Mouse (Mus musculus) forebrain, postnatal 0 days (tissue): Measurements from ENCODE around the gene Myl7. TPM values are rescaled to one million over a fixed set of nuclear protein-coding genes. Genes with fewer than 3 reads are reported as not detected.

Experiments
- ATAC-seq: fragments of 200-750 bp; cut with Nextera tagmentation; 2 replicates; pipeline ENCODE4 v1.8.0; 2017; ENCODE audit warnings: mild to moderate bottlenecking, moderate library complexity
- DNase-seq: peaks from one replicate; pipeline ENCODE4 v3.0.0-alpha.2; 2015
- H3K27ac ChIP-seq: fragments of 300-500 bp; sonication (generic); 2 replicates; pipeline ENCODE4 v1.5.1; 2014; ENCODE audit warnings: low read depth, mild to moderate bottlenecking, antibody characterized with exemption, low read length, moderate library complexity, mixed read lengths
- H3K27me3 ChIP-seq: fragments of 300-500 bp; sonication (generic); 2 replicates; pipeline ENCODE4 v1.6.1; 2014; ENCODE audit warnings: mild to moderate bottlenecking, low read length, mixed read lengths; ENCODE audit not compliant: insufficient read depth
- H3K36me3 ChIP-seq: fragments of 300-500 bp; sonication (generic); 2 replicates; pipeline ENCODE4 v1.6.1; 2014; ENCODE audit warnings: mild to moderate bottlenecking, moderate library complexity; ENCODE audit not compliant: insufficient read depth
- H3K4me1 ChIP-seq: fragments of 300-500 bp; sonication (generic); 2 replicates; pipeline ENCODE4 v1.6.1; 2014; ENCODE audit warnings: antibody characterized with exemption; ENCODE audit not compliant: insufficient read depth
- H3K4me2 ChIP-seq: fragments of 300-500 bp; sonication (generic); 2 replicates; pipeline ENCODE4 v1.6.1; 2014; ENCODE audit warnings: low read depth, mild to moderate bottlenecking, moderate library complexity
- H3K4me3 ChIP-seq: fragments of 300-500 bp; sonication (generic); 2 replicates; pipeline ENCODE4 v1.5.1; 2014; ENCODE audit warnings: low read depth, low read length, mixed read lengths
- H3K9ac ChIP-seq: fragments of 300-500 bp; sonication (generic); 2 replicates; pipeline ENCODE4 v1.6.1; 2014; ENCODE audit warnings: mild to moderate bottlenecking
- H3K9me3 ChIP-seq: fragments of 300-500 bp; sonication (generic); 2 replicates; pipeline ENCODE4 v1.6.1; 2016; ENCODE audit warnings: low read length
- CTCF ChIP-seq: sonication (generic); IDR thresholded peaks from 2 replicates; pipeline ENCODE4 v1.5.1; 2016; ENCODE audit warnings: antibody characterized with exemption, control low read depth, low read depth
- WGBS: fragments of 180-500 bp; shearing (Covaris S2); extraction: QIAGEN DNeasy Blood & Tissue Kit; methylation state at CpG from one replicate; pipeline ENCODE4 v1.1.7; 2014; 5-methylcytosine and 5-hydroxymethylcytosine counted together
- polyA plus RNA-seq: library from polyadenylated mRNA; unstranded; fragments of >200 nt; fragmentation: Nextera tagmentation; extraction: Ambion mirVana; gene quantifications from 2 replicates; pipeline ENCODE4 v1.2.1, GENCODE M21; 2015
- total RNA-seq: library from RNA; depleted of rRNA; stranded (reverse); fragments of >200 nt; gene quantifications from 2 replicates; pipeline ENCODE4 v1.2.3, GENCODE M21; 2014; rRNA removed

The Myl7 gene
- total and polyA plus RNA-seq, 2 experiments from 2014 or later: not detected

- H3K9me3 ChIP-seq: no peaks in the 10 kb centered on the region
- H3K36me3 ChIP-seq: no peaks in the 10 kb centered on the region
- no peak overlapping the region for H3K4me3 ChIP-seq
- no peak overlapping the region for H3K4me2 ChIP-seq
- peaks cover 8% of the 10 kb centered on the region; the same call in 1 of the 2 replicates for H3K4me1 ChIP-seq
- H3K9ac ChIP-seq: no peak overlapping the region
- no peak for DNase-seq
- WGBS: 67% methylated on average over 5 of the region's 5 CpGs
- TF ChIP-seq CTCF: no peak
- H3K27ac ChIP-seq: no peak overlapping the region
- ATAC-seq: no peak
- H3K27me3 ChIP-seq: no peaks in the 10 kb centered on the region
Measured at GRCm38 (mm10) chr11:5850452-5850851, 48.1 kb downstream of the Myl7 start.

- Histone ChIP-seq H3K27me3 (no peaks in the 10 kb centered on the region), H3K9me3 (no peaks in the 10 kb centered on the region), H3K4me3 (no peak overlapping the region), H3K4me2 (no peak overlapping the region), H3K27ac (peak overlapping the region; percentile 23; the same call in 1 of the 2 replicates), H3K4me1 (peaks cover 8% of the 10 kb centered on the region; the same call in 1 of the 2 replicates), H3K9ac (no peak overlapping the region), H3K36me3 (no peaks in the 10 kb centered on the region)
- TF ChIP-seq CTCF: no peak
- 36% methylated on average over 2 of the region's 2 CpGs for WGBS
- ATAC-seq (no peak), DNase-seq (no peak)
Measured at GRCm38 (mm10) chr11:5849316-5849715, 49.3 kb downstream of the Myl7 start.

GRCm38 (mm10) chr11:5848741-5849140, 49.8 kb downstream of the Myl7 start:
- Histone ChIP-seq H3K4me1 (peaks cover 8% of the 10 kb centered on the region; the same call in 1 of the 2 replicates), H3K4me2 (no peak overlapping the region), H3K27ac (peak overlapping the region; percentile 23; the same call in 1 of the 2 replicates), H3K27me3 (no peaks in the 10 kb centered on the region), H3K9ac (no peak overlapping the region), H3K4me3 (no peak overlapping the region), H3K36me3 (no peaks in the 10 kb centered on the region), H3K9me3 (no peaks in the 10 kb centered on the region)
- no peak for TF ChIP-seq CTCF
- 16% methylated on average over 6 of the region's 6 CpGs for WGBS
- peak; percentile 81 for DNase-seq
- ATAC-seq: peak; percentile 95

GRCm38 (mm10) chr11:5846639-5847345, 51.8 kb downstream of the Myl7 start:
- DNase-seq: no peak
- Histone ChIP-seq H3K4me1 (peaks cover 8% of the 10 kb centered on the region; the same call in 1 of the 2 replicates), H3K9ac (no peak overlapping the region), H3K4me2 (no peak overlapping the region), H3K36me3 (no peaks in the 10 kb centered on the region), H3K9me3 (no peaks in the 10 kb centered on the region), H3K4me3 (no peak overlapping the region), H3K27ac (no peak overlapping the region), H3K27me3 (no peaks in the 10 kb centered on the region)
- 78% methylated on average over 7 of the region's 7 CpGs for WGBS
- ATAC-seq: no peak
- no peak for TF ChIP-seq CTCF

Other genes starting within 250 kb of the Myl7 start
- gene Mrps24, start 183.1 kb downstream of the Myl7 start, total RNA-seq: 83.9 and 90.7 TPM in 2 replicates
- gene Mrps24, start 183.1 kb downstream of the Myl7 start, polyA plus RNA-seq: 226 and 284 TPM in 2 replicates
- 39.6 and 48.1 TPM in 2 replicates for gene Urgcp, start 136.4 kb downstream of the Myl7 start, total RNA-seq
- gene Urgcp, start 136.4 kb downstream of the Myl7 start, polyA plus RNA-seq: 28.4 and 33.4 TPM in 2 replicates
- gene Dbnl, start 110.3 kb downstream of the Myl7 start, total RNA-seq: 72.6 and 77.8 TPM in 2 replicates
- 101 and 130 TPM in 2 replicates for gene Dbnl, start 110.3 kb downstream of the Myl7 start, polyA plus RNA-seq
- 0.38 and 3.5 TPM in 2 replicates for gene Pgam2, start 95.0 kb downstream of the Myl7 start, total RNA-seq
- gene Pgam2, start 95.0 kb downstream of the Myl7 start, polyA plus RNA-seq: 3.3 and 3.5 TPM in 2 replicates
- gene Polm, start 60.8 kb downstream of the Myl7 start, total RNA-seq: 7.5 and 9.7 TPM in 2 replicates
- 4.6 and 6.0 TPM in 2 replicates for gene Polm, start 60.8 kb downstream of the Myl7 start, polyA plus RNA-seq
- gene Aebp1, start 36.8 kb downstream of the Myl7 start, total RNA-seq: 9.8 and 14.9 TPM in 2 replicates
- 15.9 and 19.8 TPM in 2 replicates for gene Aebp1, start 36.8 kb downstream of the Myl7 start, polyA plus RNA-seq
- 20.4 and 29.0 TPM in 2 replicates for gene Pold2, start 20.5 kb downstream of the Myl7 start, total RNA-seq
- 48.0 and 51.3 TPM in 2 replicates for gene Pold2, start 20.5 kb downstream of the Myl7 start, polyA plus RNA-seq
- gene Gck, start 51.3 kb upstream of the Myl7 start, total RNA-seq: 8.6 and 12.9 TPM in 2 replicates
- 7.1 and 7.2 TPM in 2 replicates for gene Gck, start 51.3 kb upstream of the Myl7 start, polyA plus RNA-seq
- 181 and 195 TPM in 2 replicates for gene Ykt6, start 56.9 kb upstream of the Myl7 start, total RNA-seq
- 101 and 102 TPM in 2 replicates for gene Ykt6, start 56.9 kb upstream of the Myl7 start, polyA plus RNA-seq
- 271 and 284 TPM in 2 replicates for gene Camk2b, start 167.6 kb upstream of the Myl7 start, total RNA-seq
- 227 and 280 TPM in 2 replicates for gene Camk2b, start 167.6 kb upstream of the Myl7 start, polyA plus RNA-seq